Mouse (Mus musculus) megakaryocyte, embryonic 14.5 days (primary cell): ENCODE measurements around the gene Pdcl2.

Experiments
- FLI1 ChIP-seq: IDR thresholded peaks from 2 replicates; pipeline ENCODE4 v1.6.1; 2012; ENCODE audit warnings: low read length, inconsistent platforms, mixed read lengths
- GATA1 ChIP-seq: IDR thresholded peaks from 3 replicates; pipeline ENCODE4 v1.6.1; 2012; ENCODE audit warnings: mixed read lengths, low read length, inconsistent platforms, borderline replicate concordance

- TF ChIP-seq GATA1 (no peak), FLI1 (no peak)
These were observed 43.9 kb downstream of the Pdcl2 start for GRCm38 (mm10) chr5:76287062-76287461.
